Mouse (Mus musculus) embryo, embryonic 9.5 days (tissue): Measurements from ENCODE around the gene Coq8a.

Experiments used
- DNase-seq: peaks from one replicate; pipeline ENCODE4 v3.0.0-alpha.2; 2017; ENCODE audit errors: extremely low spot score

Gene Coq8a

GRCm38 (mm10) chr1:180197956-180198355, 1.4 kb downstream of the Coq8a start:
- no peak for DNase-seq

GRCm38 (mm10) chr1:180196508-180196907, 2.9 kb downstream of the Coq8a start:
- DNase-seq = no peak

- DNase-seq = peak; percentile 93
Measured at GRCm38 (mm10) chr1:180195703-180196381, 3.6 kb downstream of the Coq8a start.

DNA sequence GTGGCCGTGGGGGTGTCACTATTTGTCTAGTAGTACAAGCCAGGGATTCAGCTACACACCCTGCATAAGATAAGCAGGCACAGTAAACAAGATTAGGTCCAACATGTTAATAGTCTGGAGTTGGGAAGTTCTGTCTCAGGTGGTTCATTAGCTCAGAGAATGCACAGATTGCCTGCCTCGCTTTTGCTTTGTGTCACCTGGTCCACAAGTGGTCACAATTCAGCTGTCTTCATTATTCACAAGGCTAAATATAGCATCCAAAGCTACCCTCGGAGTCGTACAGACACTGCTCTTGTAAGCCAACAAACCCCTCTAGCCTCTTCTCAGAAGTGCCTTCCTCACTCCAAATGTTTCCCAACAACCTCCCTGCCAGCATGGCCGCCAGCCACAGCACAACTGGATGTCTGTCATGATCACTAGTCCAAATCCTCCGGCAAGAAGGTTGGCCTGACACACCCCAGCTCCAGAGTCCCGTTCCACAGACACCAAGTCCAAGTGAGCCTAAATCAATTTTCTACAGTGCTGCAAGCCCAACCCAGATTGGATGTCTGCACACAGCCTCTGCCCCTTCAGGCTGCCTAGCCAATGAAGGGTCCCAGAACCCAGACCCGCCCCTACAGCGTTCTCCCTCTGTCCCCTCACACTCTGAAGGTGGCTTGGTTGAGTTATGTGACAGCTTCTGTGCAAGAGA, 4.5 kb downstream of the Coq8a start:
- peak; percentile 29 for DNase-seq

GRCm38 (mm10) chr1:180194048-180194447, 5.4 kb downstream of the Coq8a start:
- DNase-seq = no peak

DNA sequence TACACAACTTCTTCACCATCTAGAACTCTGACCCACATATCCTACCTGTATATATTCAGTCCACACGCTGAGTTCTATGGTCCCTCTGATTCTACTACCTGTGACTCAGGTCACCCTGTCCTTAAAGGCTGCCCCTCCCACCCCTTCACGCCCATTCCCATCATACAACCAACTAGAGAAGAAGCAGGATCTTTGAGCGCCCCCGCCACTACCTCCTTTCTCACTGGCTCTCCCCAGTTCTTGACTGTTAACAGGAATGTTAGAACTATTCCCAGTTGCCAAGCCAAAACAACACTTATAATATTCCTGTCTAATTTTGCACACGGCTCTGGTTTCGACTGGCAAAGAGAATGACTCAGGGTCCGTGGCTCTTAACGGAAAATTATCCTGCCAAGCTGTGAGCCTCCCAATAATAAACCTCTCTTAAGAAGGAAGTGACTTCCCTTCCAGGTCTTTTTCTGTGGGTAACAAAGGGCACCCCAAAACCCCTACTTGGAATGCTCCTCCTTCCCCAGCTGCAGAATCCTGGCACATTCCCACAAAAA, 5.9 kb downstream of the Coq8a start:
- DNase-seq = no peak

GRCm38 (mm10) chr1:180192866-180193265, 6.5 kb downstream of the Coq8a start:
- no peak for DNase-seq

DNA sequence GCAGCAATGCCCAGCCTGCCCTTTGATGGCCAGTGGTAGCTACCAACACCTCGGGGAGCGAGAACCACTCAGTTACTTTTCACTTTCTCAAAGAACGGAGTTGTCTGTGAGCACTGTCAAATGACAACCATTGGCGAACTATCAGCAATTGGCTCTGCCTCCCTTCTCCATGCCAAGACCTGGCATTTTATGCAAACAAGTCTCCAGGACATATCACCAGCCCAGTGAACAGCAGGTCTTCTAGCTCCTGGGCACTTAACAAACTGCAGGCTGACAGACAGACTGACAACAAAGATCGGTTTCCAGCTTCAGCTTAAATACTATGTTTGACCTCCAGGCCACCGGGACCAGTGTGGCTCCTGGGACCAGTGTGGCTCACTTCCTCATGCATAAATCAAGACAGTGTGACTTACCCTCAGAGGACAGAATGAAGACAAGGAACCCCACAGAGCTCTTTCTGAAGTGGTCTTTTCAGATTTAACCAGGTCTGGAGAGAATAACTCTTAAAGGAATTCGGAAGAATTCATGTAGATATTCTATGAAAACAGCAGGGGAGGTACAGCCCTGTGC, 7.7 kb downstream of the Coq8a start:
- DNase-seq = no peak

DNA sequence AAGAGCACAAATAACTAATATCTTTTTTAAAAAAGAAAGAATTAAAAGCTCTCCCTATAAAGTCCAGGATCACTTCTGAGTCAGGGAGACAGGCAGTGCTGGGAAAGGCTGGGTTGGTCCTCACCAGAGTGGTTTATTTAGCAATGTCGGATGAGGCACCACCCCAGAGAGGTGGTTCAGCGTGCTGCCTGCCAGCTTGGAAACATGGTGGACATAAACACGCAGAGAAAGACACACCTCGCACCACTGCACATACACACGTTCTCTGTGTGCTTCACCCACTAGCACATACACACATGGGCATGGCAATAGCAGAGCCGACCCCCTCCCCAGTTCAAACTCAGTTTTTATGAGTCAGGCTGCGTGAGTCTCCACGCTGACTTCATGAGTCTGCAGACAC, 8.3 kb downstream of the Coq8a start:
- DNase-seq = no peak

GRCm38 (mm10) chr1:180188951-180189350, 10.5 kb downstream of the Coq8a start:
- DNase-seq = no peak

- DNase-seq = no peak
Measured at GRCm38 (mm10) chr1:180186371-180186770, 13.0 kb downstream of the Coq8a start.

DNA sequence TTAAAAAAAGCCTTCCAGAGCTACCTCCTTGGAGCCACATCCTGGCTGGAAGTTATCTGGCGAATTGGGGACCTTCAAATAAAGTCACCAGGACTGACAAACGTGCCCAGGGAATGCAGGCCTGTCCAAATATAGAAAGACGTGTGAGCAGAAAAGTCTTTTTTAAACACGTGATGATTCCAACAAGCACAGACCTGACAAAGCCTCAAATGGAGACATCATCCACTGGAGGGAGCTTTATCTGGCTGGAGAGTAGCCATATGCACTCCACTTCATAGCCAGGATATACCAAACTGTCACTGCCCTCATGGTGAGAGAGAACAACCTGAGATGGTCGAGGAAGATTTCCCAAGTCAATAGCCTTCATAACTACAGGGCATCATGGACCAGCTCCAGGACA, 13.5 kb downstream of the Coq8a start:
- no peak for DNase-seq

DNA sequence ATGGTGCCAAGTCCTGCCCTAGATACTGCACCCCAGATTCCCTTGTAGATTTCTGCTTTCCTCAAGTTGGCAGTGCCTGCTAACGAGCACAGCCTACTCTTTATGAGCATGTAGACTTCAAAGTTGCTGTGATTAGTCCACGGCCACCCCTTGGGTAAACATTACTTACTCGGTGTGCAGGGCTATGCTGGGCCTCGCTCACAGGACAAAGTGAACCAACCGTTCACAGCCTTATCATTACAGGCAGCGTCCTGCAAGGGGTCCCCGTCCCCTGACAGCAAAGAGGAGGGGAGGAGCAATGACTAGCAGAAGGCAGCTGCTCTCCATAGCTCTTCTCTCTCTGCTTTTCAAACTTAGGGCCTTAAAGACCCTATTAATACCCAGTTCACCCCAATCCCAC, 14.6 kb downstream of the Coq8a start:
- no peak for DNase-seq

GRCm38 (mm10) chr1:180183525-180184159, 15.8 kb downstream of the Coq8a start:
- DNase-seq = no peak

DNA sequence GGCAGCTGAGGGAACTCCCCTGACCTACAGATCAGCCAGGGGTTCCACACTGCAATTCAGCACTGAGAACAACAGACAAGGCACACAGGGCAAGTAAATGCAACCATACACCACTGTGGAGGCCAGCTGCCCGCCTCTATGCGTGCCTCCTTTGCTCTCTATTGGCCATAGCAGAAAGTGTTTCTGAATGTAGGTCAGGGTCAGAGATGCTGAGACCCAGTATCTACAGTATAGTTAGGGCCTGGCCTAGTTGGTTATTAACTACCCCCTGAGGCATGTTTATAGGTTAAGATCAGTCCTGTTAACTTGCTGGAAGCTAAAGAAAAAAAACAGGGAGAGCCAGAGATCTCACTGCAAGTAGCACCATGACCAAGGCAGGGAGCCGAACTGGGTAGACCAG, 16.7 kb downstream of the Coq8a start:
- no peak for DNase-seq

DNA sequence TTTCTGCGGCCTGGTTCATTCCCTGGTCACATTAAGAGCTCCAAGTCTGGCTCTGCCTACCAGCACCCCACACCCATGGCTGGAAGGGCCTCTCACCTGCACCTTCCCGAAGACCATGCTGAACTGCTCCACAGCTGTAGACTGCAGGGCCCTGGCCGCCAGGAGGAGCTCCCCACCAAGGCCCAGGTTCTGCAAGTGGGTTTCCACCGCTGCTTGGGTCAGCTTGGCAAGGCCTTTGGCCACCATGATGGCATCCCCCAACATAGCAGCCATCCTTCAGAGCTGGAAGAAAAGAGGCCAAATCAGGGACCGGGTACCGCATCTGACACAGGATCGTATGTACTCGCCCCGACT, 17.5 kb downstream of the Coq8a start:
- DNase-seq = no peak

DNA sequence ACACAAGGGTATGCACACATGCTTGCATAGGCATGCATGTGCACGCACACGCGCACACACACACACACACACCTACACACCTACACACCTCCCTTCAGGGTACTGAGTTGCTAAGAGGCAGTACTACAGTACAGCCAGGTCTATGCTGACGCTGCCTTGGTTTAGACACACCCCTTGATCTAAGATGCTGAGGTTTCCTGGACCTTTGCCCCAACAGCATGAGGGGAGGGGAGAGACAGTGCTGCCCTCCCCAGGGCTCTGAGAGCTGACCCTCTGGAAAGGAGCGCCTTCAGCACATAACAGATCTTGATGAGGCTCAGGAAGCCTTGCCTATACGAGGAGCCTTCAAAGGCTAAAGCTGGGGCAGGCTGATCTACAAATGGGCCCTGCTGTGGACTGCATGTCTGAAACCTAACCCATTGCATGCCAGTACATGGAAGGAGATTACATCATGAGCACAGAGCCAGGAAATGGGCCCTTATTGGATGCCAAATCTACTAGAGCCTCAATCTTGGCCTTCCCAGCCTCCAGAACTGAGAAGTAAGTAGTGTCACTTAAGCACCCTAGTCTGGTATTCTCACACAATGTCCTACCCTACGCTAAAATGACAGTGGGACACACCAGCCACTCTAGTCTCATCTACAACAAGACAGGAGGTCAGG, 18.0 kb downstream of the Coq8a start:
- no peak for DNase-seq

DNA sequence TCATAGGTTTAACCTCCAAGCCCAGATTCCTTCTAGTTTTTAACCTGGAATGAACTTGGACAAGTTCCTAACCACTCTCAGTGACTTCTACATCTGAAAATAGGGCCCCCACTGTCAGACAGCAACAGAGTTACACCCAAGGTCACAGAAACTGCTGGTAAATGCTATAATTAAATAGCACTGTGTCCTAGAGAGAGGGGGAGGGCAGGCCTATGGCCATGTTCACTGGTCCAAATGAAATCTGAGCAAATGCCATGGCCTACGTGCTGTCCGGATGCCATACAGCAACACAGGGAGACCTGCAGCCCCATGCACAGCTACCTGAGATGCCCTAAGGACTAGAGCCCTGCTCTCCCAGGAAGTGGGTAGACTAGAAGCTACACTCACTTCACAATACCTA, 19.6 kb downstream of the Coq8a start:
- DNase-seq = no peak

DNA sequence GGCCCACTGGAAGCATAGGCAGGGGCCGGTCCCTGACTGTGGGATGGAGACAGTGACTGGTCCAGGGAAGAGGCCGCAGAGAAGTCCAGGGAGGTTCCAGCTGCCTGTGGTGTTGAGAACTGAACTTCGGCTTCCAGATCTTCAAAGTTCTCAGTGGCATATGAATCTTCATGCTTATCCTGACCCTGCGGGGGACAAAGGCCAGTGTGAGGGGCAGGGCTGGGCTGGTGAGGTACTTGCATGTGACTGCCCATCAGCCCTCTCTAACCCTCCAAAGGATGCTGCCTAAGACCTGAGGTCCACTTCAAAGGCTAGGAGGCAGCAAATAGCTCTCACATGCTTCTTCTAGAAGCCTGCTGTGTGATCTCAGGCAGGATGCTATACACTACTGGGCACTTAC, 20.3 kb downstream of the Coq8a start:
- DNase-seq = no peak

- no peak for DNase-seq
Measured at GRCm38 (mm10) chr1:180178340-180178739, 21.1 kb downstream of the Coq8a start.

DNA sequence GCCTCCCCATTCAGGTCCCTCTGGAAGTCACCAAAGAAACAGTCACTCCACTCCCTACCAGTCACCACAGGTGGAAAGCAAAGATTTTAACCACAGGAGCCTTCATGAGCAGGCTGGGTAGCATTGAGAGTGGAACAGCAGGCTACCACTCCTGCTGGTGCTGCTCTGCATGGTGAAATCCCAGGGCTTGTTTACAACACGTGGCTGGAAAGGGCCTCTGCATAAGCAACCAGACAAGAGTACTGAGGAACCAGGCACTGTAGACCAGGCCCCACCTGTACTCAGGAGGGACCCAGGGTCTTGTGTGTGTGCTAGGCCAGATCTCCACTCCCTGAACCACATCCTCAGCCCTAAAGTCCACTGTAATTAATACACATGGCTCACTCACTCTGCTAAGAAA, 22.6 kb downstream of the Coq8a start:
- DNase-seq = no peak

- DNase-seq = no peak
Measured at GRCm38 (mm10) chr1:180175635-180176034, 23.8 kb downstream of the Coq8a start.
